In the genomic region with DNA sequence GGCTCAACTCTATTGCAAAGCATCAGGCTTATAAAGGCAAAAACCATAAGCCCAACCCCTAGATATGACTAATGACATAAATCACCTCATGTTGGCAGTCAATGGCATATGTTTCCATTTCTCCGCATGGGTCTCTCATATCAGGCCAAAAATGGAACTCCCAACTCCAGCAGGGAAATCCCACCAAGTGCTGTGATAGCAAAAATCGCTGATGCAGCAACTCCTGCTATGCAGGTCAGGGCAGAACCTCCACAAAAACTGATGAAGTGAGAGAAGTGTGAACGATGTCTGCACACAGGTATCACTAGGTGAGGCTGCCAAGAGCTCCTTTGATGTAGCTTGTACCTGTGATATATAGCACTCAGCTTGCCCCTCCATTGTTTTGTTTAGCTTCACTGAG, we compare ENCODE assay signal across 36 mouse cellular contexts.
"Had no signal": no experiment of that assay in that cellular context is flagged by ENCODE, and none has a peak within 500 bp of the region (broad histone marks: within the 10 kb centered on the region; RNA-seq: fewer than 3 reads in every experiment).

No protein-coding gene starts in this region.

- H3K9ac ChIP-seq: heart, embryonic 12.5 days; heart, embryonic 13.5 days; heart, embryonic 15.5 days; hindbrain, embryonic 12.5 days; hindbrain, embryonic 13.5 days; hindbrain, embryonic 14.5 days; hindbrain, embryonic 15.5 days; intestine, embryonic 15.5 days; kidney, embryonic 15.5 days had no signal

- DNase-seq: heart, postnatal 10 days; heart, postnatal 14 days; heart, postnatal 36 days; heart, postnatal 4 days; kidney, adult 11 months; kidney, adult 18-20 months; kidney, adult 2 months; kidney, adult 8-10 months; kidney, adult 9 months; kidney, postnatal 10 days; kidney, postnatal 14 days; kidney, postnatal 25 days; kidney, postnatal 36 days; kidney, postnatal 4 days; layer of hippocampus, adult 9-11 months; layer of hippocampus, postnatal 36 days had no signal

- H3K36me3 ChIP-seq: heart, embryonic 10.5 days; heart, embryonic 12.5 days; heart, embryonic 13.5 days; heart, embryonic 15.5 days; hindbrain, embryonic 10.5 days; hindbrain, embryonic 12.5 days; hindbrain, embryonic 13.5 days; hindbrain, embryonic 15.5 days; intestine, embryonic 15.5 days; kidney, embryonic 15.5 days had no signal

- ATAC-seq: hindbrain, embryonic 16.5 days; hindbrain, postnatal 0 days; inflammation-experienced regulatory T-cells, adult 6 months; intestine, embryonic 15.5 days; intestine, embryonic 16.5 days; intestine, postnatal 0 days had no signal

- H3K27me3 ChIP-seq: heart, embryonic 12.5 days; heart, embryonic 13.5 days; heart, embryonic 15.5 days; hindbrain, embryonic 12.5 days; hindbrain, embryonic 13.5 days; hindbrain, embryonic 15.5 days; intestine, embryonic 15.5 days; kidney, embryonic 15.5 days had no signal

- H3K9me3 ChIP-seq: heart, embryonic 10.5 days; heart, embryonic 12.5 days; heart, embryonic 13.5 days; heart, embryonic 15.5 days; hindbrain, embryonic 10.5 days; hindbrain, embryonic 12.5 days; hindbrain, embryonic 13.5 days; hindbrain, embryonic 15.5 days; intestine, embryonic 15.5 days; kidney, embryonic 15.5 days had no signal

- H3K27ac ChIP-seq: heart, embryonic 10.5 days; heart, embryonic 13.5 days; heart, embryonic 15.5 days; hindbrain, embryonic 10.5 days; hindbrain, embryonic 12.5 days; hindbrain, embryonic 13.5 days; hindbrain, embryonic 14.5 days; hindbrain, embryonic 15.5 days; hindbrain, postnatal 0 days; intestine, embryonic 15.5 days; kidney, embryonic 15.5 days; kidney, postnatal 0 days; layer of hippocampus, adult 2 months; left cerebral cortex, adult 2 months had no signal

- H3K4me1 ChIP-seq: heart, embryonic 10.5 days; heart, embryonic 12.5 days; heart, embryonic 13.5 days; heart, embryonic 15.5 days; hindbrain, embryonic 10.5 days; hindbrain, embryonic 12.5 days; hindbrain, embryonic 13.5 days; hindbrain, embryonic 15.5 days; intestine, embryonic 15.5 days; kidney, embryonic 15.5 days had no signal

- H3K4me3 ChIP-seq: heart, embryonic 10.5 days; heart, embryonic 12.5 days; heart, embryonic 13.5 days; heart, embryonic 15.5 days; hindbrain, embryonic 10.5 days; hindbrain, embryonic 12.5 days; hindbrain, embryonic 13.5 days; hindbrain, embryonic 15.5 days; intestine, embryonic 15.5 days; kidney, embryonic 15.5 days; layer of hippocampus, adult 2 months; left cerebral cortex, adult 2 months had no signal

- H3K4me2 ChIP-seq: heart, embryonic 11.5 days; heart, embryonic 12.5 days; heart, embryonic 13.5 days; heart, embryonic 15.5 days; hindbrain, embryonic 12.5 days; hindbrain, embryonic 13.5 days; hindbrain, embryonic 14.5 days; hindbrain, embryonic 15.5 days; intestine, embryonic 15.5 days; kidney, embryonic 15.5 days had no signal
